Mouse (Mus musculus): ENCODE data around the gene Nek1. TPM values are rescaled to one million over a fixed set of nuclear protein-coding genes. Genes with fewer than 3 reads are reported as not detected.
"Not testable (repeated sequence)": the region's sequence is repeated elsewhere in the genome, so short reads cannot be mapped to it uniquely, and the experiment has no call there.

Nek1 gene
- polyA plus RNA-seq, 1 experiment, result 2.9 TPM

GRCm38 (mm10) chr8:60983688-60984079 lies 9.3 kb upstream of the Nek1 start:
- Histone ChIP-seq H3K4me3 (ENCODE audit: low read depth, low read length) (peak overlapping the region; percentile 80), H3K4me1 (ENCODE audit: control insufficient read depth, insufficient read depth, insufficient read length, low read length) (peaks cover 1% of the 10 kb centered on the region; the same call in 1 of the 2 replicates), H3K27me3 (ENCODE audit: control insufficient read depth, insufficient read depth, low read length) (no peaks in the 10 kb centered on the region), H3K27ac (ENCODE audit: insufficient read depth, low read depth, low read length) (peak overlapping the region; percentile 70), H3K36me3 (ENCODE audit: control insufficient read depth, insufficient read depth, low read length) (no peaks in the 10 kb centered on the region)
- WGBS, result 3% methylated on average over 9 of the region's 9 CpGs
- TF ChIP-seq CTCF (IDR thresholded peaks at IDR 0.05; ENCODE audit: extremely low read depth, insufficient read length, insufficient replicate concordance, low read depth, low read length) (peak; percentile 58; the same call in 1 of the 2 replicates), POLR2A (IDR thresholded peaks at IDR 0.05; ENCODE audit: low read depth, low read length) (no peak)

GRCm38 (mm10) chr8:60984260-60985010 lies 8.6 kb upstream of the Nek1 start:
- not testable (repeated sequence) for H3K27me3 ChIP-seq (ENCODE audit: control insufficient read depth, insufficient read depth, low read length); H3K4me1 ChIP-seq (ENCODE audit: control insufficient read depth, insufficient read depth, insufficient read length, low read length); H3K27ac ChIP-seq (ENCODE audit: insufficient read depth, low read depth, low read length); H3K4me3 ChIP-seq (ENCODE audit: low read depth, low read length); H3K36me3 ChIP-seq (ENCODE audit: control insufficient read depth, insufficient read depth, low read length)
- WGBS, result 91% methylated on average over 17 of the region's 17 CpGs

- 1% methylated on average over 16 of the region's 16 CpGs for WGBS
- Histone ChIP-seq H3K4me1 (ENCODE audit: control insufficient read depth, insufficient read depth, insufficient read length, low read length) (0 out of 2 replicates have a peak, but pooled peaks cover 2% of the 10 kb centered on the region), H3K27ac (ENCODE audit: insufficient read depth, low read depth, low read length) (peak overlapping the region; percentile 82), H3K27me3 (ENCODE audit: control insufficient read depth, insufficient read depth, low read length) (no peaks in the 10 kb centered on the region), H3K36me3 (ENCODE audit: control insufficient read depth, insufficient read depth, low read length) (no peaks in the 10 kb centered on the region), H3K4me3 (ENCODE audit: low read depth, low read length) (peak overlapping the region; percentile 80)
- TF ChIP-seq CTCF (IDR thresholded peaks at IDR 0.05; ENCODE audit: extremely low read depth, insufficient read length, insufficient replicate concordance, low read depth, low read length), result no peak
- TF ChIP-seq POLR2A (IDR thresholded peaks at IDR 0.05; ENCODE audit: low read depth, low read length), result peak; percentile 24; the same call in 1 of the 2 replicates
These were observed 460 bp upstream of the Nek1 start for GRCm38 (mm10) chr8:60992561-60992909.

- Histone ChIP-seq H3K27me3 (ENCODE audit: control insufficient read depth, insufficient read depth, low read length) (no peaks in the 10 kb centered on the region), H3K27ac (ENCODE audit: insufficient read depth, low read depth, low read length) (peak overlapping the region; percentile 83), H3K36me3 (ENCODE audit: control insufficient read depth, insufficient read depth, low read length) (no peaks in the 10 kb centered on the region), H3K4me3 (ENCODE audit: low read depth, low read length) (peak overlapping the region; percentile 80), H3K4me1 (ENCODE audit: control insufficient read depth, insufficient read depth, insufficient read length, low read length) (0 out of 2 replicates have a peak, but pooled peaks cover 2% of the 10 kb centered on the region)
- 3% methylated on average over 12 of the region's 12 CpGs for WGBS
- TF ChIP-seq POLR2A (IDR thresholded peaks at IDR 0.05; ENCODE audit: low read depth, low read length), result no peak
- no peak for TF ChIP-seq CTCF (IDR thresholded peaks at IDR 0.05; ENCODE audit: extremely low read depth, insufficient read length, insufficient replicate concordance, low read depth, low read length)
These were observed 618 bp downstream of the Nek1 start for GRCm38 (mm10) chr8:60993639-60993986.

GRCm38 (mm10) chr8:60996468-60996867 lies 3.5 kb downstream of the Nek1 start:
- Histone ChIP-seq H3K4me3 (ENCODE audit: low read depth, low read length) (no peak overlapping the region), H3K27ac (ENCODE audit: insufficient read depth, low read depth, low read length) (no peak overlapping the region), H3K36me3 (ENCODE audit: control insufficient read depth, insufficient read depth, low read length) (no peaks in the 10 kb centered on the region), H3K4me1 (ENCODE audit: control insufficient read depth, insufficient read depth, insufficient read length, low read length) (0 out of 2 replicates have a peak, but pooled peaks cover 2% of the 10 kb centered on the region), H3K27me3 (ENCODE audit: control insufficient read depth, insufficient read depth, low read length) (no peaks in the 10 kb centered on the region)
- WGBS, result 39% methylated on average over 3 of the region's 3 CpGs
- no peak for TF ChIP-seq CTCF (IDR thresholded peaks at IDR 0.05; ENCODE audit: extremely low read depth, insufficient read length, insufficient replicate concordance, low read depth, low read length)
- no peak for TF ChIP-seq POLR2A (IDR thresholded peaks at IDR 0.05; ENCODE audit: low read depth, low read length)

- Histone ChIP-seq H3K4me1 (ENCODE audit: control insufficient read depth, insufficient read depth, insufficient read length, low read length) (no peaks in the 10 kb centered on the region), H3K4me3 (ENCODE audit: low read depth, low read length) (no peak overlapping the region), H3K36me3 (ENCODE audit: control insufficient read depth, insufficient read depth, low read length) (no peaks in the 10 kb centered on the region), H3K27me3 (ENCODE audit: control insufficient read depth, insufficient read depth, low read length) (no peaks in the 10 kb centered on the region), H3K27ac (ENCODE audit: insufficient read depth, low read depth, low read length) (no peak overlapping the region)
- TF ChIP-seq CTCF (IDR thresholded peaks at IDR 0.05; ENCODE audit: extremely low read depth, insufficient read length, insufficient replicate concordance, low read depth, low read length) (peak; percentile 57; the same call in 1 of the 2 replicates), POLR2A (IDR thresholded peaks at IDR 0.05; ENCODE audit: low read depth, low read length) (no peak)
These were observed 49.0 kb downstream of the Nek1 start for GRCm38 (mm10) chr8:61041951-61042350.

GRCm38 (mm10) chr8:61043874-61044273 lies 50.9 kb downstream of the Nek1 start:
- no peak overlapping the region for H3K27ac ChIP-seq (ENCODE audit: insufficient read depth, low read depth, low read length)
- H3K4me1 ChIP-seq (ENCODE audit: control insufficient read depth, insufficient read depth, insufficient read length, low read length), result no peaks in the 10 kb centered on the region
- WGBS, result 86% methylated on average over 4 of the region's 4 CpGs
- H3K36me3 ChIP-seq (ENCODE audit: control insufficient read depth, insufficient read depth, low read length), result no peaks in the 10 kb centered on the region
- H3K27me3 ChIP-seq (ENCODE audit: control insufficient read depth, insufficient read depth, low read length), result no peaks in the 10 kb centered on the region
- H3K4me3 ChIP-seq (ENCODE audit: low read depth, low read length), result no peak overlapping the region
- TF ChIP-seq POLR2A (IDR thresholded peaks at IDR 0.05; ENCODE audit: low read depth, low read length) (no peak), CTCF (IDR thresholded peaks at IDR 0.05; ENCODE audit: extremely low read depth, insufficient read length, insufficient replicate concordance, low read depth, low read length) (no peak)
